Mouse (Mus musculus): Measurements from ENCODE around the gene Rnd2. TPM values are rescaled to one million over a fixed set of nuclear protein-coding genes. Genes with fewer than 3 reads are reported as not detected.

Gene Rnd2
- 112 and 121 TPM in 2 replicates for polyA plus RNA-seq (2016; fragmentation: Nextera tagmentation; extraction: Ambion mirVana)

DNA sequence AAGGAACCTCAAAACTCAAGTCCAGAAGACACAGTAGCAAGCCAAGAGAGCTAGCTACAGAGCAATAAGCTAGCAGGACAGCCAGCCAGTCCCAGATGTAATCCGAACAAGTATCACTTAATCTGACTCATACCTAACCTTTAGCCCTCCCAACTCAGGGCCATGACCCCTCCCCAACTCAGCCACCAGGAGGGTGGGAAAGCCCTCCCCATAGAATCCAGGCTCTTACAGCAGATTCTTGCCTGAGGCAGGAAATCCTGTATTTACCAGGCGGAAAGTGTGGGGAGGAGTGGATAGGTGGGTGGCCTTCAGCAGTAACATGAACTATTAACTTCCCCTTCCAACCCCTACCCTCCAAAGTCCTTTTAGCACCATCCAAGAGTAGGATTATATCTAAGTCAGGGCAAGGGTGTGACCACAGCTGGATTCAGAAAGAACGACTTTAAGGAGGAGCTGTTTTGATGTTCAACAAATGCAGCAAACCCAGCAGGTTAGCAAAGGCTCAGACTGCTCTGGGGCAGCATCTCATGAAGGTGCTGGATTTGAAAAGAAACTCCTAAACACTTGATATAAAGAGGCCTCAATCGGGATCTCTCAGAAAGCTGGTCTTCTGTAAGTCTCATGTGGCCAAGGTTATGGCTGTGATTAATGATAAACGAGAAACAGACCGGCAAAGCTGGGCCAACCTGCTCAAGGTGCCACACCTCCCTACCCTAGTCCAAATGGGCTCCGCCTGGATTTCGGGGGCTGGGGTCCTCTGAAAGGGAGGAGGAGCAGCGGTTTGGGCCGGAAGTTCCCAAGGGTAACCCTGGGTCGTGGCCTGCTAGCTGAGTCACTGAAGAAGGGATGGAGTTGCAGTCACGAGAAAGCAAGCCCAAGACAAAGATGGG, at the start of gene Rnd2:
Gene Rnd2, plus strand, starts transcription at position 789 of the 890 bp plus-strand sequence.
- WGBS: 12% methylated on average over 12 of the region's 12 CpGs
- Histone ChIP-seq H3K27me3 (no peaks in the 10 kb centered on the region), H3K36me3 (peaks cover 31% of the 10 kb centered on the region), H3K4me3 (peak within 1 kb of the TSS; percentile 92), H3K27ac (peak within 1 kb of the TSS; percentile 94), H3K4me1 (peaks cover 60% of the 10 kb centered on the region), H3K9me3 (replicated peaks) (no peaks in the 10 kb centered on the region), H3K9ac (peak within 1 kb of the TSS; percentile 91), H3K4me2 (replicated peaks) (peak within 1 kb of the TSS; percentile 83)
- ATAC-seq (ENCODE audit: low FRiP score): peak; percentile 2; the same call in 1 of the 2 replicates

DNA sequence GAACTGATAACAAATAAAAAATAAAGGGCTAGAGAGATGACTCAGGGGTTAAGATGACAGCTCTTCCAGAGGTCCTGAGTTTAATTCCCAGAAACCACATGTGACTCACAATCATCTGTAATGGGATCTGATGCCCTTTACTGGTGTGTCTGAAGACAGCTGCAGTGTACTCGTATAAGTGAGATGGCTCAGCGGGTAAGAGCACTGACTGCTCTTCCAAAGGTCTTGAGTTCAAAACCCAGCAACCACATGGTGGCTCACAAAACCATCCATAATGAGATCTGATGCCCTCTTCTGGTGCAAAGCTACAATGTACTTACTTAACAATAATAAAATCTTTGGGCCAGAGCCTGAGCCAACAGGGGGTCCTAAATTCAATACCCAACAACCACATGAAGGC, 49.5 kb upstream of the Rnd2 start:
- Histone ChIP-seq H3K27me3 (no peaks in the 10 kb centered on the region), H3K4me2 (replicated peaks) (no peak overlapping the region), H3K27ac (no peak overlapping the region), H3K36me3 (peaks cover 35% of the 10 kb centered on the region), H3K4me1 (peaks cover 6% of the 10 kb centered on the region), H3K9ac (no peak overlapping the region), H3K4me3 (no peak overlapping the region), H3K9me3 (replicated peaks) (no peaks in the 10 kb centered on the region)
- no peak for ATAC-seq (ENCODE audit: low FRiP score)
- 90% methylated on average over 2 of the region's 2 CpGs for WGBS

DNA sequence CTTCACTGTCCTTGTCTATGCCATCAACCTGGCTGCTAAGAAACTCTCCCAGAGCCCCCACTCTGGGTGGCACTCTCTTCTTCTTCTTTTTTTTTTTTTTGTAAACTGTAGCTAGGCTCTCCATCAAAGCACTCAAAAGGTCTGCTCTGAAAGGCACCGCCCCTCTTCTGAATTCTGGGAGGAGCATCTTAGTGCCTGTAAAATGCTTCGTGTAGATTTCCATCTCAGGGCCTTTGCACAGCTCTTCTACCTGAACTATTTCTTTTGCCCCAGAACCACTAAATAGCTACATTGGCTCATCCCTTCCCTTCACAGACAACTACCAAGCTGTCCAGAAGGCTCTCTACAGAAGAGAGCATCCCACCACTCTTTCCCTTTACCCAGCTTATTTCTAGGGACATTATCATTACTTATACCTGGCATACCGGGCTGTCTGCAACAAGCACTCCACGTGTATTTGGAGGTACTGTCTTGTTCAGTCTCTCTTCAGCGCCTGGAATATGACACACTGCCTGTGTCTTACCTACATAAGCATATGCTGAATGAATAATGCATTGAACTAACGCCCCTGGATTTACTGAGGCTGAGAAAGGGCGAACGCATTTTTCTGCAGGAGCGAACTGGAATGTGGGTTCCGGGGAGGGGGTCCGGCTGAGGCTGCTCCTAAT, 48.2 kb upstream of the Rnd2 start:
- H3K4me1 ChIP-seq: peaks cover 6% of the 10 kb centered on the region
- H3K36me3 ChIP-seq: peaks cover 23% of the 10 kb centered on the region
- H3K9me3 ChIP-seq (replicated peaks): no peaks in the 10 kb centered on the region
- peak overlapping the region; percentile 87 for H3K9ac ChIP-seq
- peak; percentile 55 for ATAC-seq (ENCODE audit: low FRiP score)
- WGBS: 3% methylated on average over 11 of the region's 11 CpGs
- peak overlapping the region; percentile 87 for H3K4me3 ChIP-seq
- peak overlapping the region; percentile 70 for H3K4me2 ChIP-seq (replicated peaks)
- peak overlapping the region; percentile 86 for H3K27ac ChIP-seq
- no peaks in the 10 kb centered on the region for H3K27me3 ChIP-seq

DNA sequence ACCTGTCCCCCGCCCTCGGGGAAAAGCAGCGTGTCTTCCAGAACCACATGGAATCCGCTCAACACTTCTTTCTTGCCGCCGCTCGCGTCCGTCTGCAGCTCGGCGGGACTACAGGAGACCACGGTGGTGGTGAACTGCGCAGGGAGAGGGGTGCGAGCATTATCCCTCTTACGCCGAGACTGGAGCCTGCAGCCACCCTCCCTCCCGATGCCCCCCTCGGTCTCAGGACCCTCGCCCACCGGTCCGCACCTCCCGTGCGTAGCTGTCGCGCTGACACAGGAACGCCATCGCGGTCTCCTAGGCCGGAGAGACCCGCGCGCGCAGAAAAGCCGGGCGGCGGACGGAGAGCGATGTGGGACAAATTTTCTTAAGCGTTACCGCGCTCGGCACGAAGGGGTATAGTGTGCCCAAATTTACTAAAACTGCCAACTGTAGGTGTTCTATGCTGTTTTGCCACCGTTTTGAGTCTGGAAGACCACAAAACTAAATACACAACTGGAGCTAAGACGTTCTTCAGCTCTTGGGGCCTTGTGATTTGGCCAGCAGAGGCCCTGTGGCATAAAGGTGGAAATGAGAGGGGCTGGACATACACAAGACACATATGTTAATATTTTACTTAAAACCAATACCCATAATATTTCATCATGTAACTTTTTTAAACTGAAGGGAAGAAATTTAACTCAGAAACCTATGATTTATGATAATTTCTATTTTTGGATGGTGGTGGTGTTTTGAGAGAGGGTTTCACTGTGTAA, 47.5 kb upstream of the Rnd2 start, which contains the start of gene Aarsd1:
Gene Aarsd1, minus strand, starts transcription at position 515 of the 755 bp plus-strand sequence.
- Histone ChIP-seq H3K9ac (peak within 1 kb of the TSS; percentile 87), H3K4me1 (peaks cover 6% of the 10 kb centered on the region), H3K4me3 (peak within 1 kb of the TSS; percentile 87), H3K27me3 (no peaks in the 10 kb centered on the region), H3K4me2 (replicated peaks) (peak within 1 kb of the TSS; percentile 70), H3K27ac (peak within 1 kb of the TSS; percentile 86), H3K9me3 (replicated peaks) (no peaks in the 10 kb centered on the region), H3K36me3 (peaks cover 16% of the 10 kb centered on the region)
- under 1% methylated on average over 45 of the region's 45 CpGs for WGBS
- peak; percentile 79 for ATAC-seq (ENCODE audit: low FRiP score)

DNA sequence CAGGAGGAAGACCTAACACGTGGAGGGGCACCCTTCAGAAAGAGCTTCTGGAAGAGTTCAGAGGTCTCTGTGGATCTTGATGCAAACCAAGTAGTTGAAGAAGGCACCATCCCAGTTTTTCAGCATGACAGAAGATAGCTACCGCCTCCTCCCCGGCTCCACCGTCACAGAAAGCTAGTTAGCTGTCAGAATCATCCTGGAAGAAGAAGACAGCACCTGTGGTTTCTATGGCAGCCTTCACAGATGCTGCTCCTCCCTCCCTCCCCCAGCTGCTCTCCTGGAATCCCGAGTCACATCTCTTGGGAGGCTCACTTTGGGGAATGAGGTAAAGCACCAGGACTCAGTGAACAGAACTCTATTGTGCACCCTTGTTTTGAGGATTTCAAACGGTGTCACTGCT, 45.8 kb upstream of the Rnd2 start:
- Histone ChIP-seq H3K27me3 (0 out of 2 replicates have a peak, but pooled peaks cover 4% of the 10 kb centered on the region), H3K9ac (no peak overlapping the region), H3K4me3 (no peak overlapping the region), H3K36me3 (no peaks in the 10 kb centered on the region), H3K9me3 (replicated peaks) (no peaks in the 10 kb centered on the region), H3K4me2 (replicated peaks) (no peak overlapping the region), H3K4me1 (peaks cover 11% of the 10 kb centered on the region), H3K27ac (no peak overlapping the region)
- ATAC-seq (ENCODE audit: low FRiP score): no peak
- WGBS: 57% methylated on average over 6 of the region's 6 CpGs

DNA sequence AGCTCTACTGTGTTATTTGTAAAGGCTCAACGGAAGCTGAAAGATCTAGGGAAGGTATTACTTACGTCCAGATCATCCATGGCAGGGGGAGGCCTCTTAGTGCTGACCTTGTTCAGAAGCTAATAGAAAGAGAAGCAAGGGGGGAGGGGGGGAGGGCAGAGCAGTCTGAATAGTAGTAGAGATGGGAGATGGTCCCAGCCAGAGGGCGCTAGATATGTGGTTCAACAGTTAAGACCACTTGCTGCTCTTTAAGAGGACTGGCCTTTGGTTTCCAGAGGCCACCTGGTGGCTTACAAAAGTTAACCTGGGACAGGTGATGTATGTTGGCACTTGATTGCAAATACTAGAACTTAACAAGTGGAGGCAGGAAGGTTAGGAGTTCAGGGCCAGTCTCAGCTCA, 45.2 kb upstream of the Rnd2 start:
- Histone ChIP-seq H3K9ac (no peak overlapping the region), H3K4me1 (peaks cover 17% of the 10 kb centered on the region), H3K27me3 (0 out of 2 replicates have a peak, but pooled peaks cover 4% of the 10 kb centered on the region), H3K4me2 (replicated peaks) (no peak overlapping the region), H3K4me3 (no peak overlapping the region), H3K27ac (no peak overlapping the region), H3K36me3 (no peaks in the 10 kb centered on the region), H3K9me3 (replicated peaks) (no peaks in the 10 kb centered on the region)
- ATAC-seq (ENCODE audit: low FRiP score): no peak
- 18% methylated on average over 3 of the region's 3 CpGs for WGBS

DNA sequence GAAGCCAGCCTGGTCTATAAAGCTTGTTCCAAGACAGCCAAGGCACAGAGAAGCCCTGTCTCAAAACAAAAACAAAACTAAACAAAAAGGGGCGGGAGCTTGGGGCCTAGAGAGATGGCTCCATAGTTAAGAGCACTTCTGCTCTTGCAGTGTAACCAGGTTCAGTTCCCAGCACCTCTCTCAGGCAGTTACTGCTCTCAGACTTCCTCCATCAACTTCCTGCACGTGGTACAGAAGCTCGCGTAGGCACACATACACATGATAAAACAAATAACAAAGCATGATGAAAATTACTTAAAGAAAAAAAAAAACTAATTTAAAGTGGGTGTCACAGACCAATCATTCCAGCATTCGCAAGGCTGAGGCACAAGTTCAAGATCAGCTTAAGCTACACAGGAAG, 44.7 kb upstream of the Rnd2 start:
- WGBS: 89% methylated on average over 5 of the region's 5 CpGs
- no peak overlapping the region for H3K9ac ChIP-seq
- ATAC-seq (ENCODE audit: low FRiP score): no peak
- H3K4me2 ChIP-seq (replicated peaks): no peak overlapping the region
- H3K4me3 ChIP-seq: no peak overlapping the region
- H3K27me3 ChIP-seq: 0 out of 2 replicates have a peak, but pooled peaks cover 4% of the 10 kb centered on the region
- no peaks in the 10 kb centered on the region for H3K9me3 ChIP-seq (replicated peaks)
- H3K4me1 ChIP-seq: peaks cover 17% of the 10 kb centered on the region
- no peaks in the 10 kb centered on the region for H3K36me3 ChIP-seq
- no peak overlapping the region for H3K27ac ChIP-seq

DNA sequence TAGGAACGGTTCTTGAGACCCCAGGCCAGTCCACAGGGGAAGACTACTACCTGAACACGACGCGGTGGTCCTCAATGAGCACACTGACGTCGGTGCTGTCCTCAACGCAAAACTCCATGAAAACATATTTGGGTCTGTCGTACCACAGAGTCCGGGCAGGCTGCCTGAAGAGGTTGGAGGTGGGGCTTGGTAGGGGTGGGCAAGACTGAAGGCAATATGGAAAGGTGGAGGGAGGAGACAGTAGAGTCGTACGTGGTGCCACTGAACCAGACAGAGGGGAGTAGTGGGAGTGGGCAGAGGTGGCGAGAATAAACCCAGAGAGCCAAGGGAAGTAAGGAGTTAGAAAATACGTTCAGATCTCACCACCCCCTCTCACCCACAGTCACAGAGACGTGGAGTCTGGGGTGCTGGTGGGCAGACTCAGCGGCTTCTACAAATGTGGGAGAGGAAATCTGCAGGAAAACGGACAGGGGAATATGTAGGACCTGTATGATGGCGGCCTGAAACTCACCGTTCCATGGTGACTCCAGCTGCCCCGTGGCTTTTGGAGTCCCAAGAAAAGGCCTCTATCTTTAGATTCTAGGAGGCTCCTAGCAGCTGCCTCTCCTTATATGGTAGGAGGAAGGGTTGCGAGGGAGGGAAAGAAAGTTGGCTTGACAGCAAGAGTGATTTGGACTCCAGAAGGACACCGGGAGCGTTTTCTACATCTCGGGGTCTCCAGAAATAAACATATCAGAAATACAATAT, 40.5 kb upstream of the Rnd2 start, which contains the start of gene Gm27029:
Gene Gm27029, minus strand, starts transcription at position 692 of the 747 bp plus-strand sequence.
- Histone ChIP-seq H3K9me3 (replicated peaks) (no peaks in the 10 kb centered on the region), H3K27ac (peak within 1 kb of the TSS; percentile 91), H3K9ac (peak within 1 kb of the TSS; percentile 73), H3K4me1 (peaks cover 26% of the 10 kb centered on the region), H3K27me3 (0 out of 2 replicates have a peak, but pooled peaks cover 4% of the 10 kb centered on the region), H3K36me3 (peaks cover 5% of the 10 kb centered on the region), H3K4me3 (peak within 1 kb of the TSS; percentile 91), H3K4me2 (replicated peaks) (peak within 1 kb of the TSS; percentile 92)
- WGBS: 6% methylated on average over 23 of the region's 23 CpGs
- ATAC-seq (ENCODE audit: low FRiP score): peak; percentile 54

DNA sequence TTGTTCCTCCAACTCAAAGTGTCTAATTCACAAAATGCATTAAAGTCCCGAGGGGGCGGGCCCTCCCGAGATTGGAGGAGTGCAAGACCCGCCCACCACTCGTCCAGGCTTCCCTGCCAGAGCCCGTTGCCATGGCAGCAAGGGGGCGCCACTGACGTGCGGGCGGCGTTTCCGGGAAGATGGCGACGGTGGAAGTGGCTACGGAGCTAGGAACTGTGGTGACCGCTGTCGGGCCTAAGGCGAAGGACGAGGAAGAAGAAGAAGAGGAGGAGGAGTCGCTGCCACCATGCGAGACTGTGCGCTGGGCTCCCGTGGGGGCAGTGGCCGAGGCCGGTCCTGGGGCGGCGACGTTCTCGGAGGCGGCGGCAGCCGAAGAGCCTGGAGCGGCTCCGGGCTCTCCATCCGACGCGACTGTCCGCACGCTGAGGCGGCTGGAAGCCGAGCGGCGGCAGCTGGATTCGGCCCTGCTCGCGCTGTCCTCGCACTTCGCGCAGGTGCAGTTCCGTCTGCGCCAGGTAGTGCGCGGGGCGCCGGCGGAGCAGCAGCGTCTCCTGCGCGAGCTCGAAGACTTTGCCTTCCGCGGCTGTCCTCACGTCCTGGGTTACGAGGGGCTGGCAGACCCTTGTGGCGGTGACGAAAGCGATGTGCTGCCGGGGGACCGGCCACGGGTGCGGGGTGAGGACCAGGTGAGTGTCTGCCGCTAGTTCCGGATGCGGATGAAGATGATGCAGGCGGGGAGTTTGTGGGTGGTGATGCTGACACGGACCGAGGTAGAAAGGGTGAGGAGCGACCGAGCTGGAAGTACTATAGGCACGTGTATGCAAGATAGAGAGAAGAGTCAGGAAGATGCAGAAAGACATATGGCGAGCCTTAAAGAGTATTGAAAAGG, 39.6 kb upstream of the Rnd2 start, which contains the start of the genes Rundc1 and Ptges3l:
Gene Rundc1, plus strand, starts transcription at position 161 of the 889 bp plus-strand sequence.
Gene Ptges3l, minus strand, starts transcription at position 409 of the 889 bp plus-strand sequence.
- peak; percentile 92 for ATAC-seq (ENCODE audit: low FRiP score)
- peak within 1 kb of the TSS; percentile 92 for H3K4me2 ChIP-seq (replicated peaks)
- H3K9me3 ChIP-seq (replicated peaks): no peaks in the 10 kb centered on the region
- H3K9ac ChIP-seq: peak within 1 kb of the TSS; percentile 73
- H3K36me3 ChIP-seq: peaks cover 13% of the 10 kb centered on the region
- H3K4me3 ChIP-seq: peak within 1 kb of the TSS; percentile 91
- H3K4me1 ChIP-seq: peaks cover 26% of the 10 kb centered on the region
- 0 out of 2 replicates have a peak, but pooled peaks cover 4% of the 10 kb centered on the region for H3K27me3 ChIP-seq
- peak within 1 kb of the TSS; percentile 91 for H3K27ac ChIP-seq
- under 1% methylated on average over 81 of the region's 81 CpGs for WGBS

DNA sequence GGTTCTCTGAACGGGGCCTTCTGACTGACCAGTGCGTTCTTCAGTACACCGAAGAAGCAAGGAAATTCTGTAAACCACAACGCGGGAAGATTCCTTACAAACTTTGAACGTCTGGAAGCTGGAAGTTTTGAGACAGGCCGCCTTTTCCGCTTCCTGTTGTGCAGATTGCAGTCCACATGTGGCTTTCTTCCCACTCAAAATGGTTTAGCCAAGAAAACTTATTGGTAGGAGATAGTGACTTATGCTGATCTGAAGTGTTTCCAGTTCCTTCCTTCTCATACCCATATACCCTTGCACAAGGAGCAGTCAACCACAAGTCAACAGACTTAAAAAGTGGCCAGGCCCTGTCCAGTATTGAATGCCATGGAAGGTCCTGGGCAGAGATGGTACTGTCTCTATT, 38.6 kb upstream of the Rnd2 start:
- ATAC-seq (ENCODE audit: low FRiP score): no peak
- H3K4me1 ChIP-seq: peaks cover 26% of the 10 kb centered on the region
- peak overlapping the region; percentile 92 for H3K4me2 ChIP-seq (replicated peaks)
- WGBS: 70% methylated on average over 8 of the region's 8 CpGs
- peak overlapping the region; percentile 91 for H3K4me3 ChIP-seq
- peaks cover 23% of the 10 kb centered on the region for H3K36me3 ChIP-seq
- H3K27me3 ChIP-seq: 0 out of 2 replicates have a peak, but pooled peaks cover 4% of the 10 kb centered on the region
- H3K9ac ChIP-seq: peak overlapping the region; percentile 73
- H3K9me3 ChIP-seq (replicated peaks): no peaks in the 10 kb centered on the region
- H3K27ac ChIP-seq: no peak overlapping the region

All from hindbrain, embryonic 12.5 days (tissue).